Mouse (Mus musculus) C2C12 (cell line): Measurements from ENCODE around the gene Acap1. TPM values are rescaled to one million over a fixed set of nuclear protein-coding genes. Genes with fewer than 3 reads are reported as not detected.

Source experiments
- H3K27me3 ChIP-seq: one replicate; pipeline ENCODE4 v1.6.1; 2011; ENCODE audit not compliant: control insufficient read depth, insufficient read depth, insufficient read length
- H3K36me3 ChIP-seq: one replicate; pipeline ENCODE4 v1.6.1; 2011; ENCODE audit not compliant: control insufficient read depth, insufficient read depth
- H3K4me3 ChIP-seq: one replicate; pipeline ENCODE4 v1.5.1; 2011; ENCODE audit warnings: mild to moderate bottlenecking, control low read depth; ENCODE audit not compliant: poor library complexity, insufficient read depth, severe bottlenecking
- H3K79me2 ChIP-seq: one replicate; pipeline ENCODE4 v1.6.1; 2011; ENCODE audit not compliant: control insufficient read depth, insufficient read depth
- H3K79me3 ChIP-seq: one replicate; pipeline ENCODE4 v1.6.1; 2011; ENCODE audit warnings: low read depth, control low read depth
- H3ac ChIP-seq: one replicate; pipeline ENCODE3; 2011; ENCODE audit warnings: low read depth; ENCODE audit not compliant: control insufficient read depth, insufficient read length
- CEBPB ChIP-seq: IDR thresholded peaks from one replicate; pipeline ENCODE4 v1.6.1; 2011; ENCODE audit warnings: low read depth, mild to moderate bottlenecking, control low read depth, moderate library complexity
- CTCF ChIP-seq: IDR thresholded peaks from one replicate; pipeline ENCODE4 v1.5.1; 2011; ENCODE audit not compliant: control insufficient read depth, insufficient read depth, insufficient read length
- FOSL1 ChIP-seq: IDR thresholded peaks from one replicate; pipeline ENCODE4 v1.8.0; 2011; ENCODE audit warnings: mild to moderate bottlenecking, low read length; ENCODE audit not compliant: poor library complexity, insufficient read depth, severe bottlenecking
- MAX ChIP-seq: IDR thresholded peaks from one replicate; pipeline ENCODE4 v1.6.1; 2011; ENCODE audit warnings: mild to moderate bottlenecking, control low read depth
- MYOD1 ChIP-seq: IDR thresholded peaks from one replicate; pipeline ENCODE4 v1.6.1; 2011; ENCODE audit warnings: low read depth; ENCODE audit not compliant: control insufficient read depth, insufficient read length
- MYOG ChIP-seq: IDR thresholded peaks from one replicate; pipeline ENCODE4 v1.6.1; 2011; ENCODE audit not compliant: control insufficient read depth, insufficient read length; ENCODE audit errors: extremely low read depth
- USF1 ChIP-seq: IDR thresholded peaks from one replicate; pipeline ENCODE4 v1.6.1; 2011; ENCODE audit warnings: low read depth, mild to moderate bottlenecking, control low read depth, moderate library complexity
- polyA plus RNA-seq: library from polyadenylated mRNA; unstranded; fragments of >200 nt; fragmentation: generic; extraction: Trizol; gene quantifications from one replicate; pipeline ENCODE4 v1.2.1, GENCODE M21; 2012; ENCODE audit warnings: missing spikeins

The Acap1 gene
- polyA plus RNA-seq, 1 experiment, result 0.21 TPM

- H3ac ChIP-seq, result no peak overlapping the region
- peaks cover 84% of the 10 kb centered on the region for H3K36me3 ChIP-seq
- H3K27me3 ChIP-seq, result no peaks in the 10 kb centered on the region
- H3K79me3 ChIP-seq, result peaks cover 50% of the 10 kb centered on the region
- H3K79me2 ChIP-seq, result peaks cover 70% of the 10 kb centered on the region
- TF ChIP-seq MYOD1, result no peak
- H3K4me3 ChIP-seq, result peak overlapping the region; percentile 3
These were observed 20.6 kb upstream of the Acap1 start for GRCm38 (mm10) chr11:69915667-69916627.

GRCm38 (mm10) chr11:69914917-69915430 lies 19.6 kb upstream of the Acap1 start:
- Histone ChIP-seq H3K27me3 (no peaks in the 10 kb centered on the region), H3K4me3 (peak overlapping the region; percentile 55), H3ac (peak overlapping the region; percentile 36), H3K79me3 (peaks cover 43% of the 10 kb centered on the region), H3K79me2 (peaks cover 60% of the 10 kb centered on the region), H3K36me3 (peaks cover 90% of the 10 kb centered on the region)
- TF ChIP-seq USF1, result no peak

DNA sequence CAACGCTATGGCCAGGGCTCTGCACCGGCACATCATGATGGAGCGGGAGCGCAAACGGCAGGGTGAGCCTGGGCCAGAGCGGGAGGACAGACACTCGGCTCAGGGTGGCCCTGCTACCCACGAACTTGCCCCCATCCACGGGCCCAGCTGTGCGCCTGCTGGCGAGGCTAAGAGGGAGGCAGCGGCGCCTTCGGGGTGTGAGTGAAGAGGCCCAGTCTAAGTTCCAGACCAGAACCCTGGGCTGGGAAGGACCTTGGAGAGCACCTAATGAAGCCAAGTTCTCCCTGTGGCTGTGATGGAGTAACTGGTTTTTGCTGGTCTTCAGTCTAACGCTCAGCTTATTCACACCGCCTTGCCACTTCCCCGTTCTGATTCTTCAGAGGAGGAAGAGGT lies 19.0 kb upstream of the Acap1 start:
- peak overlapping the region; percentile 55 for H3K4me3 ChIP-seq
- TF ChIP-seq MAX (no peak), FOSL1 (no peak), USF1 (no peak), MYOD1 (no peak), CEBPB (no peak), CTCF (no peak), MYOG (no peak)
- H3K27me3 ChIP-seq, result no peaks in the 10 kb centered on the region
- H3K79me3 ChIP-seq, result peaks cover 37% of the 10 kb centered on the region
- peaks cover 92% of the 10 kb centered on the region for H3K36me3 ChIP-seq
- peak overlapping the region; percentile 85 for H3ac ChIP-seq
- peaks cover 54% of the 10 kb centered on the region for H3K79me2 ChIP-seq

DNA sequence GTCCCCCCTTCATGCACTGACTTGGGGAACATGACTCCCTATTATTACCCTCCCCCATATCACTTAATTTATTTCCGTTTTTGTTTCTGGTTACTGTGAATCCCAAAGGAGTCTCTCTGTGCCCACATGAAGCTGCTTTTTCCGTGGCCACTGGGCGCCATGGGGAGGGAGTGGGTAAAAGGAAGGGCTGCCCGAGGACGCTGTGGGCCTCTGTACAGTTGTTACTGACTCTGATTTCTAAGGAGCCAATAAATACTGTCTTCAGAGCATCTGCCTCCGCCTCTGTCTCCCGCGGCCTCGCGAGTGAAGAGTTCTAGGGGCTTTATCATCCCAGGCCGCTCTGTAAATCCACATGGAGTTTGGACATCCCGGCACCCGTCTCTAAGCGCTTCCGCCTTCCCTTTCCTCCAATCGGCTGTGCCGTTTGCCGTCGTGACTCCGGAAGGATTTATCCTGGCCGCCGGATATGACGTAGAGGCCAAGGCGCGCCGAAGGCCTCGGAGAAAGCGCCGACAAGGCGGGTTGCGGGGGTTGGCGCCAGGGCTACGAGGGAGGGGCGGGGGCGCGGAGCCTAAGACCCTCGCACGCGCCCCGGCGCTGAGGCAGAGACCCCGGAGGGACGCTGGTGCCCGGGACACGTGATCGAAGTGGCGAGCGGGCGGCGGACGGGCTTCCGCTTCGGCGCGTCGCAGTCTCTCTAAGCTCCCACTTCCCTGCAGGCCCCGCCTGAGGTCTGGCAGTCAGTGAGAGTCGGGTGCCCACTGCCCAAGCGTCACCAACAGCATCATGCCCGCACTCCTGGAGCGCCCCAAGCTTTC lies 18.4 kb upstream of the Acap1 start, which contains the start of gene Gps2:
Gene Gps2, plus strand, starts transcription at position 335 of the 818 bp plus-strand sequence.
- peak within 1 kb of the TSS; percentile 55 for H3K4me3 ChIP-seq
- TF ChIP-seq FOSL1 (no peak), MAX (peak; percentile 90)
- peak within 1 kb of the TSS; percentile 85 for H3ac ChIP-seq
- peaks cover 91% of the 10 kb centered on the region for H3K36me3 ChIP-seq
- no peaks in the 10 kb centered on the region for H3K27me3 ChIP-seq
- H3K79me2 ChIP-seq, result peaks cover 48% of the 10 kb centered on the region
- H3K79me3 ChIP-seq, result peaks cover 31% of the 10 kb centered on the region

DNA sequence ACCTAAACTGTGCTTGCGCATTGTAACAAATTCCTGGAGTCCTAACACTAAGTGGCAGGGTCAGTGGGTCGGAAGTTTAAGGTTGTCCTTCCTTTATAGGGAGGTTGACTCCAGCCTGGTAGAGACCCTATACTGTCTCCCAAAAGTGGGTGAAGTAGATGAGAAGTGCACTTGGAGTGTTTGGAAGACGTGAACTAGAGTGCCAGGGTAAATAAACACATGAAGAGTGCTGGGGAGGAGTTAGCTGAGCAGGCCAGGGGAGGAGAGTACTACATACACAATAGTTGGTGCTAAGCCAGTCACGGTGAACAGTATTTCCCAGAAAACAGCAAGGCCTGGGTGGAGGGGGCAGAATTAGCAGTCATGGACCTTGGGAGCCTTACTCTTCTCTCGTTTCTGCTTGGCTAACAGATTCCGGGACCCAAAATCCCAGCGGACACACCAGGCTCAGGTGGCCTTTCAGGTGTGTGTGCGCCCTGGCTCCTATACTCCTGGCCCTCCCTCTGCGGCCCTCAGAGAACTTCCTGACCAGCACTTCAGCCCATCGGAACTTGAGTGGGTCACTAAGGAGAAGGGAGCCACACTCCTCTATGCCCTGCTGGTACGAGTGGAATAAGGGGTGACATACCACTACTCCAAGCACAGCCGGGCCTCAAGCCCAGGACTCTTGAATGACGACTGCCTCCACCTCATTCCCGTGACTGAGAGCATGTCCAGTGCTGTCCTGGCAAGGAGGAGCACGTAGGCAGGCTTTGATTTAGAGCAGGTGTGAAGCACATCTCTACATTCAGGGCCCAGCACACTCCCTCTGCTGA lies 17.6 kb upstream of the Acap1 start:
- no peak for TF ChIP-seq MAX
- TF ChIP-seq CEBPB, result no peak
- TF ChIP-seq USF1, result no peak
- no peak for TF ChIP-seq FOSL1
- TF ChIP-seq CTCF, result no peak
- peaks cover 91% of the 10 kb centered on the region for H3K36me3 ChIP-seq

GRCm38 (mm10) chr11:69911701-69912100 lies 16.4 kb upstream of the Acap1 start:
- Histone ChIP-seq H3K79me3 (peaks cover 12% of the 10 kb centered on the region), H3K79me2 (peaks cover 28% of the 10 kb centered on the region), H3K4me3 (no peak overlapping the region), H3K36me3 (peaks cover 91% of the 10 kb centered on the region), H3K27me3 (no peaks in the 10 kb centered on the region), H3ac (no peak overlapping the region)
- TF ChIP-seq MYOD1, result no peak
- no peak for TF ChIP-seq CEBPB
- no peak for TF ChIP-seq FOSL1
- no peak for TF ChIP-seq CTCF
- TF ChIP-seq MAX, result no peak
- TF ChIP-seq USF1, result no peak
- TF ChIP-seq MYOG, result no peak

More for the DNA sequence above, 17.6 kb upstream of the Acap1 start:
- H3ac ChIP-seq, result peak overlapping the region; percentile 46
- H3K79me2 ChIP-seq, result peaks cover 40% of the 10 kb centered on the region
- no peaks in the 10 kb centered on the region for H3K27me3 ChIP-seq
- peak overlapping the region; percentile 55 for H3K4me3 ChIP-seq
- H3K79me3 ChIP-seq, result peaks cover 22% of the 10 kb centered on the region
